Mouse (Mus musculus) CD8-positive naive resting alpha-beta T cell, adult 2 months (primary cell): ENCODE data around the gene Shf.

Source experiments
- DNase-seq, 2 experiments: peaks; one replicate each; pipeline ENCODE4 v3.0.0; 2022; ENCODE audit warnings: low read depth in 2 of 2, low spot score in 2 of 2

The Shf gene

GRCm38 (mm10) chr2:122370101-122370750 is 1.3 kb upstream of the Shf start:
- no peak for DNase-seq

- no peak for DNase-seq
Measured at GRCm38 (mm10) chr2:122368081-122368971, 636 bp downstream of the Shf start.

- DNase-seq = no peak
Measured at GRCm38 (mm10) chr2:122367701-122368080, 1.3 kb downstream of the Shf start.

- DNase-seq = no peak
Measured at GRCm38 (mm10) chr2:122367181-122367580, 1.8 kb downstream of the Shf start.

- no peak for DNase-seq
Measured at GRCm38 (mm10) chr2:122366706-122367105, 2.3 kb downstream of the Shf start.

- DNase-seq = no peak
Measured at GRCm38 (mm10) chr2:122366039-122366438, 2.9 kb downstream of the Shf start.

GRCm38 (mm10) chr2:122365244-122365866 is 3.6 kb downstream of the Shf start:
- no peak for DNase-seq

GRCm38 (mm10) chr2:122364352-122364944 is 4.5 kb downstream of the Shf start:
- no peak for DNase-seq

- no peak for DNase-seq
Measured at GRCm38 (mm10) chr2:122362622-122363523, 6.1 kb downstream of the Shf start.

- DNase-seq = no peak
Measured at GRCm38 (mm10) chr2:122361868-122362621, 6.9 kb downstream of the Shf start.

GRCm38 (mm10) chr2:122361181-122361580 is 7.8 kb downstream of the Shf start:
- no peak for DNase-seq

- no peak for DNase-seq
Measured at GRCm38 (mm10) chr2:122360310-122360709, 8.7 kb downstream of the Shf start.

GRCm38 (mm10) chr2:122356187-122356586 is 12.8 kb downstream of the Shf start:
- no peak for DNase-seq

- no peak for DNase-seq
Measured at GRCm38 (mm10) chr2:122355389-122355788, 13.6 kb downstream of the Shf start.

GRCm38 (mm10) chr2:122354191-122354929 is 14.6 kb downstream of the Shf start:
- no peak for DNase-seq

GRCm38 (mm10) chr2:122353765-122354164 is 15.2 kb downstream of the Shf start:
- DNase-seq = no peak

- no peak for DNase-seq
Measured at GRCm38 (mm10) chr2:122352992-122353391, 16.0 kb downstream of the Shf start.

GRCm38 (mm10) chr2:122351931-122352329 is 17.0 kb downstream of the Shf start:
- no peak for DNase-seq
